Mouse (Mus musculus): ENCODE data around the gene Fam181a.

DNA sequence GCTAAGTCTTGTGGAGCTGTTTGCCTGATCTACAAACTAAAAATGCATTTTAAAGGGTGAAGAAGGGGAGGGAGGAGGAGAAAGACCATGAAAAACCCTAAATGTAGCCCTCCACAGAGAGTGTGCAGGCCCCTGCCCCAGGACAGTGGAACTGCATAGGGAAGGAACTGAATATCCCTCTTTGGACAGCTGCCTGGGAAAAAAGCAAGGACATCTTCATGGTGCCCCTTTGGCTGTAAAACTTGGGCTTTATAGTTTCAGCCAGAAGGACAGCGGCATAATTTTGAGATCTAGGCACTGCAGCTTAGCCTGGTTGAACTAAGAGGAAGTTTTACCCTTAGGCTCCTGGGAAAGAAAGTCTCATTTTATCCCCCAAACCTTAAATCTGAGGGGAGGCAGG, 7.8 kb upstream of the Fam181a start:
- no peak for TF ChIP-seq CTCF (IDR thresholded peaks at IDR 0.05; ENCODE audit: insufficient read depth, low read length)
- TF ChIP-seq POLR2A (IDR thresholded peaks at IDR 0.05; ENCODE audit: borderline replicate concordance, extremely low read depth, low read depth, low read length) = no peak

Data from lung, adult 2 months (tissue).